Mouse (Mus musculus) kidney, adult 2 months (tissue): Measurements from ENCODE around the gene Morf4l1. TPM values are rescaled to one million over a fixed set of nuclear protein-coding genes. Genes with fewer than 3 reads are reported as not detected.

Source experiments
- DNase-seq: peaks from one replicate; pipeline ENCODE4 v3.0.0; 2021
- H3K27ac ChIP-seq: fragments of 200-500 bp; 2 replicates; pipeline ENCODE4 v1.5.1; 2012; ENCODE audit warnings: low read depth, low read length, control low read depth, inconsistent platforms; ENCODE audit not compliant: insufficient read depth
- H3K27me3 ChIP-seq: fragments of 200-500 bp; replicated peaks from 2 replicates; pipeline ENCODE4 v1.6.1; 2012; ENCODE audit warnings: mild to moderate bottlenecking, moderate library complexity, low read length, inconsistent platforms; ENCODE audit not compliant: control insufficient read depth, insufficient read depth
- H3K36me3 ChIP-seq: fragments of 200-500 bp; 2 replicates; pipeline ENCODE4 v1.6.1; 2012; ENCODE audit warnings: mild to moderate bottlenecking, moderate library complexity, low read length, inconsistent platforms; ENCODE audit not compliant: control insufficient read depth, insufficient read depth
- H3K4me1 ChIP-seq: fragments of 200-500 bp; 2 replicates; pipeline ENCODE4 v1.6.1; 2011; ENCODE audit warnings: low read length; ENCODE audit not compliant: control insufficient read depth, insufficient read depth
- H3K4me3 ChIP-seq: fragments of 200-500 bp; 2 replicates; pipeline ENCODE4 v1.5.1; 2011; ENCODE audit warnings: mild to moderate bottlenecking, low read depth, low read length, control low read depth; ENCODE audit not compliant: insufficient read depth
- CTCF ChIP-seq: fragments of 200-500 bp; conservative IDR thresholded peaks from 2 replicates; pipeline ENCODE4 v1.5.1; 2011; ENCODE audit warnings: low read depth, mild to moderate bottlenecking, control low read depth, low read length, moderate library complexity, mixed read lengths; ENCODE audit not compliant: insufficient read depth, insufficient read length
- POLR2A ChIP-seq: fragments of 200-500 bp; IDR thresholded peaks from one replicate; pipeline ENCODE4 v1.6.1; 2011; ENCODE audit warnings: low read depth, low read length, control low read depth
- WGBS: fragments of 180-500 bp; shearing (Covaris S2); methylation state at CpG from one replicate; pipeline ENCODE4 v1.1.7; 2018; 5-methylcytosine and 5-hydroxymethylcytosine counted together
- polyA plus RNA-seq: library from polyadenylated mRNA; depleted of rRNA; stranded (reverse); fragments of >200 nt; gene quantifications from 2 replicates; pipeline ENCODE4 v1.2.3, GENCODE M21; 2012

The Morf4l1 gene
- polyA plus RNA-seq, 1 experiment: 126 TPM

DNA sequence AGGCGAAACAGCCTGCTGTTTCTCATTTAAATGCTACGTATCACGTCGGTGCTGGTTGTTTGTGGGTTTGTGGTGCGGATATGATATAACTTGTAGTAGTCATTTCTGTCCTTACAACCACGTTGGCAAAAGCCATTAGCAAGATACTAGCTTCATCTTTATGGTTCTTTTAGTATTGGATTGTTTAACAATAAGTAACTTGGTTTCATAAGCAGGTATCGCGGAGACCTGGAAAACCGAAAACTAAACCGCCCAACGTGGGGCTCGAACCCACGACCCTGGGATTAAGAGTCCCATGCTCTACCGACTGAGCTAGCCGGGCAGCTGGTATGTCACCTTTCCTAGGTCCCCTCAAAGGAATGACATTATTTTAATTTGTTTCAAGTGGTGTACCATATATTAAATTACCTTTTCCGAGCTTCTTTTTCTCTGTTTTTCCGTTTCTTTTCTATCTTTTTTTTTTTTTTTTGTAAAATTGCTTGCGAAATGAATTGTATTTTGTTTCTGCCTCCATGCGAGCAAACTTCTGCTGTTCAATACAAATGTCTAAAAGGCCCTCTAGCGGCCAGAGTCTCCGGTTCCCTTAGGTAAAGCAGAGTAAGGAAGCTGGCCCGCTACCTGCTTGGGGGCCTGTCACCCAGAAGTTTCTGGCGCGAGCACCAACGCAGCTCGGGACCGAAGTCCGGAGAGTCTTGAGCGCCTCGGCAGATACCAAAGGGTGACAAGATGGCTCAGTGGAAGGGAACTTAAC lies 11.9 kb upstream of the Morf4l1 start:
- Histone ChIP-seq H3K27ac (no peak overlapping the region), H3K36me3 (no peaks in the 10 kb centered on the region), H3K4me3 (peak overlapping the region; percentile 33; the same call in 1 of the 2 replicates), H3K27me3 (no peaks in the 10 kb centered on the region), H3K4me1 (no peaks in the 10 kb centered on the region)
- DNase-seq: peak; percentile 93
- TF ChIP-seq POLR2A (no peak), CTCF (peak; percentile 55)
- WGBS: 2% methylated on average over 30 of the region's 30 CpGs

DNA sequence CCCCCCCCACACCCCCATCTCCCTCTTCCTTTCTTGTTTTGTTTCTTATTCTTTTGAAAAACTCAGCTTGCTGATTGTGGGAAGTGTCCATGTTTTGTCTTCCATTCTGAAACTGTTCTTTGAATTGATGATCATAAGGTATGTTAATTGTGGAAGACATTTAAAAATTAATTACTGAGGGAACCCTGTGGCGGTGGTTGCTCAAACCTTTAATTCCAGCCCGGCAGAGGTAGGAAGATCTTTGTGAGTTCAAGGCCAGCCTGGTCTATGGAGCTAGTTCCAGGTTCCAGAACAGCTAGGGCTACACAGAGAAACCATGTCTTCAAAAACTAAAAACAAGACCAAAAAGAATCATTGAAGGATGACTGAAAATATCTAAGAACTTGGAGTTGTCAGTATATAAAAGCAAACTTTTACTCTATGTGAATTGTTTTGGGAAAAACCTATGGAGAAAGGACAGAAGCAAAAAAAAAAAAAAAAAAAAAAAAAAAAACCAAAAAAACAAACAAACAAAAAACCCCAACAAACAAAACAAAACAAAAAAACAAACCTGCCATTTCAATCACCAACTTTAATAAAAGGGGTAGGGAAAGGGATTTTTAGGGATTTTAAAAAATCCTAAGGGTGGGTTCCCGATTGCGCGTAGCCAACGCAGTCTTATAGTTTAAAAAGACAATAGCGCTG lies 11.0 kb upstream of the Morf4l1 start:
- no peak overlapping the region for H3K27ac ChIP-seq
- H3K36me3 ChIP-seq: no peaks in the 10 kb centered on the region
- no peak overlapping the region for H3K4me3 ChIP-seq
- no peaks in the 10 kb centered on the region for H3K27me3 ChIP-seq
- 41% methylated on average over 7 of the region's 7 CpGs for WGBS
- no peak for DNase-seq
- TF ChIP-seq CTCF (no peak), POLR2A (no peak)
- H3K4me1 ChIP-seq: no peaks in the 10 kb centered on the region

DNA sequence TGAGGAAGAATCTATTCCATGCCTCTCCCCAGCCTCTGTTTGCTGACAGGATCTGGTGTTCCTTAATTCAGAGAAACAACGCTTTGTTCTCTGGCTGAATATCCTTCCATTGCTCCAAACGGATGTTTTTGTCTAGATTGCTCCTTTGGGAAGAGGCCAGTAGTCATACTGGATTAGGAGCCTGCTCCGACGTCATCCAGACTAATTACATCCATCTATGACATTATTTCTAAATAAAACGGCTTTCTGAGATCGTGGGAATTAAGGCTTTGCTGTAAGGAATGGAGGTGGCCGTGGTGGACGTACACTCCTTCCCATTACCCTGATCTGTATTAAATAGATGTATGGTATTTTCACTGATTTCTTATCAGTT lies 10.3 kb upstream of the Morf4l1 start:
- TF ChIP-seq POLR2A: no peak
- Histone ChIP-seq H3K27ac (peak overlapping the region; percentile 55; the same call in 1 of the 2 replicates), H3K36me3 (no peaks in the 10 kb centered on the region), H3K4me3 (no peak overlapping the region), H3K27me3 (no peaks in the 10 kb centered on the region), H3K4me1 (no peaks in the 10 kb centered on the region)
- 51% methylated on average over 8 of the region's 8 CpGs for WGBS
- peak; percentile 38 for DNase-seq

DNA sequence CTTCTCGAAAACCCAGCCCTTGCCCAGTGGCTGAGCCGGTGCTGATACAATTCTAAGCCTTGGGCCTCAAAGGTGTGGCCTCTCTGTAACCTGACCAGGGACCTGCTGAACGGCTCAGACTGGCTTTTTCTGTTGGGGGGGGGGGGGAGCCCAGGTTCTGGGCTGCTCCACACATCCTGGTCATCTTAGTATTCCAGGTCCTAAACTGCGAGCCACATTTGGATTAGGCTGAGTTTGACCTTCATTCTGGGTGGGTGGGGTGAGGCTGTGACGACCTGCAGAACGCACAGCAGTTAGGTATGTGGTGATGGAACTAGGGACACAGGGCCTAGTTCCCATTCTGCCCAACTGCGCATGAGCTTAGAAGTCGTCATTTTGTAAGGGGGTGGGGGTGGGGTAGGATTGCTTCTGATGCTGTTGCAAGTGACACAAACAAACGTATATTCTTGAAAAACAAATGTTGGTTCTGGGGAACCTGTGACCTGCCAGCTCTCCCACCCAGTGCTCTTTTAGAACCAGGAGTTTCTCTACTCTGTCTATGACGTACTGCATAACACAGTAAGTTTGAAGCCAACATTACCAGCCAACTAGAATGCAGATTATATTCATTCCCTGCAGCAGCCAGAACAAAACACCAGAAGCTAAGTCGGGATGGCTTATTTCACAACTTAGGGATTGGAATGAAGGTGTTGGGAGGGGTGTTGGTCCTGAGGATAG lies 9.7 kb upstream of the Morf4l1 start:
- DNase-seq: no peak
- H3K4me3 ChIP-seq: no peak overlapping the region
- WGBS: 58% methylated on average over 11 of the region's 11 CpGs
- no peaks in the 10 kb centered on the region for H3K36me3 ChIP-seq
- H3K27me3 ChIP-seq: no peaks in the 10 kb centered on the region
- peak overlapping the region; percentile 55; the same call in 1 of the 2 replicates for H3K27ac ChIP-seq
- H3K4me1 ChIP-seq: no peaks in the 10 kb centered on the region
- TF ChIP-seq POLR2A (no peak), CTCF (no peak)

DNA sequence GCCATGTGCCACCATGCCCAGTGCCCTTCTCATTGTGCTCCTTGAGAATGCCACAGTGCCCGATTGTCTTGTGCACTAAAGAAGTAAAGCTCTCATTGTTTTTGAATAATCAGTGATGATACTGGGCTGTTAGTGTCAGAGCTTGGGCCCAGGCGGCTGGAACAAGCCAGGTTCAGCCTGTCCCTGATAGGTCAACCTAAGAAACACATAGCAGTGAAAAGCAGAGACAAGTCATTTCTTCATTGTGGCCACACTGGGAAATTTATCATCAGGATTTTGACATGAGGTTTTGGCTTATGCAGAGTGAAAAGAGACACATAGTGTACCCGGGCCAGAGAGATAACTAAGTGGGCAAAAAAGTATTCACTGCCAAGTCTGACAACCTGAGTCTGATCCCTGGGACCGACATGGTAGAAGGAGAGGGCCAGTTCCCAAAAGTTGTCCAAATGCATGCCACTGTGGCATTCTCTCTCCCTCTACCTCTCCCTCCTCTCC lies 7.7 kb upstream of the Morf4l1 start:
- Histone ChIP-seq H3K36me3 (no peaks in the 10 kb centered on the region), H3K4me3 (no peak overlapping the region), H3K4me1 (no peaks in the 10 kb centered on the region), H3K27ac (no peak overlapping the region), H3K27me3 (no peaks in the 10 kb centered on the region)
- no peak for TF ChIP-seq POLR2A
- TF ChIP-seq CTCF: no peak
- 82% methylated on average over 4 of the region's 4 CpGs for WGBS
- DNase-seq: no peak

DNA sequence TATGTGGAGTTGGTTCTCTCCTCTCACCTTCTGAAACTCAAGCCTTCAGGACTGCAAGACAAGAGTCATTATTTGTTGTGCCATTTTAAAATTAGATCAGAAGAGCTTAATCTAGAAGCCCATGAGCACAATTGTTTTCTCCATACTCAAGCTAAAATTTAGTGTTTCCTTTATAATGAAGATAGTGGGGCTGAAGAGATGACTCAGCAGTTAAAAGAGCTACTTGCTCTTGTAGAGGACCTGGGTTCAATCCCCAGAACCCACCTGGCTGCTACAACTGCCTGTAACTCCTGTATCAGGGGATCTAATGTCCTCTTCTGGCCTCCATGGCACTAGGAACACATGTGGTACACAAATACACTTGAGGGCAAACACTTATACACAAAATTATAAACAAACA lies 2.7 kb upstream of the Morf4l1 start:
- Histone ChIP-seq H3K4me3 (no peak overlapping the region), H3K27me3 (no peaks in the 10 kb centered on the region), H3K36me3 (no peaks in the 10 kb centered on the region), H3K27ac (no peak overlapping the region), H3K4me1 (peaks cover 7% of the 10 kb centered on the region; the same call in 1 of the 2 replicates)
- TF ChIP-seq POLR2A (no peak), CTCF (no peak)
- DNase-seq: no peak

DNA sequence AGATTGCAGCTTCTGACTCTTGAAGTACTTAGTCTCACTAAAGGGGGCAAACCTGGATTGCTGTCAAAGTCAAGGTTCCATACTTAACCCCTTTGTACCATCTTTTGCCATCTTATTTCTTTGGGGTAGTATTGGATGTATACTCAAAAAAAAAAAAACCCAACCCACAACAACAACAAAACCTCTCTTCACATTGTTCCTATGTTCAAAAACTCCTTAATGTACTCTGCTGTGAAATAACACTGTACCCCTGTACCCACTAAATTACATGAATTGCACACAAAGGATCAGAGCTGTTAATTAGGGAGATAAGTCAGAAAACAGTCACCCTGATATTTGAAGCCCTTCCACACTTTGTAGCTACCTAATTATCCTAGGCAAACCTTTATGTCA lies 730 bp upstream of the Morf4l1 start:
- no peak overlapping the region for H3K27ac ChIP-seq
- H3K4me3 ChIP-seq: peak overlapping the region; percentile 92; the same call in 1 of the 2 replicates
- no peak for DNase-seq
- H3K36me3 ChIP-seq: no peaks in the 10 kb centered on the region
- H3K27me3 ChIP-seq: no peaks in the 10 kb centered on the region
- peaks cover 12% of the 10 kb centered on the region; the same call in 1 of the 2 replicates for H3K4me1 ChIP-seq
- TF ChIP-seq CTCF: no peak
- TF ChIP-seq POLR2A: no peak
